Mouse (Mus musculus): ENCODE measurements at regions not wholly inside any gene's neighbourhood (a gene's known extent, or its start where the extent isn't known, plus 50 kb on each side); places are given as distances from the start of the nearest gene placed in this dataset.

DNA sequence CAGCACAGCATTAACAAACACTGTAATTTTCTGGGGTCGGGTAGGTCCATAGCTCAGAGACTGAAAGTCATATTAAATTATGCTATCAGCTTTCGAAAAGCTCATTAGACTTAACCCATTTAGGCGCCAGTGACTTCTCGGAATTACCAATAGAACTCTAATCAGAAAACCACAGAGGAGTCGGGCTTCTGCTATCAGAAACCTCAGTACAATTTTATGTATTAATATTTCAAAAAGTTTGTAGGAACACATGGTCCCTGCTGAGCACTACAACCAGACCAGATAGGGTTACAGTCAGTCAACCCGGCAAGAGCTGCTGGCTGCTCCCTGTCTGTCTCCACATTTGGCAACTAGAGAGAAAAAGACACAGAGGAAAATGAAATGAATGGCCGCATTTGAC is 647.3 kb upstream of the Pabpc4l start:
- no peak overlapping the region for H3K27ac ChIP-seq
- H3K4me1 ChIP-seq, result no peaks in the 10 kb centered on the region
- no peak for ATAC-seq (ENCODE audit: low FRiP score)
- no peaks in the 10 kb centered on the region for H3K9me3 ChIP-seq
- 87% methylated on average over 7 of the region's 7 CpGs for WGBS
- no peak overlapping the region for H3K4me2 ChIP-seq
- no peak overlapping the region for H3K4me3 ChIP-seq (replicated peaks)
- H3K9ac ChIP-seq, result no peak overlapping the region
- H3K27me3 ChIP-seq, result no peaks in the 10 kb centered on the region
- H3K36me3 ChIP-seq (replicated peaks), result no peaks in the 10 kb centered on the region

DNA sequence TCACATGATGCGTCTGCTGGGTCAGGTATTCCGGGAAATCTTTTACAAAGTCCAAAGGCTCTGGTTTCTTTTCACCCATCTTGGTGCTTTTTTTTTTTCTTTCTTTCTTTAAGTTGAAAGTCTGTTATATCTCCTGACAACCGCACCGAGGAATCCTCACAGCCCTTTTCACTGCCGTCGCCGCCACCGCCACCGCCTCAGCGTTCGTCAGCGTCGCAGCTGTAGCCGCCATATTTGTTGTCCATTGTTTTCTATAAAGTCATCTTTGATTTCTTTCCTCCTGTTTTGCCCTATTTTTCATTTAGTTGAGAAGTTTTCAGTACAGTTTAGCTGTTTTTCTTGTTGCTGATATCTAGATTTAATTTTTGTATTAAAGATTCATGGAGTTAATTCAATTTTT is 603.5 kb upstream of the Pabpc4l start:
- H3K4me3 ChIP-seq (replicated peaks), result no peak overlapping the region
- H3K4me2 ChIP-seq, result no peak overlapping the region
- ATAC-seq (ENCODE audit: low FRiP score), result no peak
- WGBS, result 92% methylated on average over 14 of the region's 14 CpGs
- no peaks in the 10 kb centered on the region for H3K27me3 ChIP-seq
- H3K9ac ChIP-seq, result no peak overlapping the region
- H3K4me1 ChIP-seq, result no peaks in the 10 kb centered on the region
- no peaks in the 10 kb centered on the region for H3K36me3 ChIP-seq (replicated peaks)
- H3K9me3 ChIP-seq, result no peaks in the 10 kb centered on the region
- H3K27ac ChIP-seq, result no peak overlapping the region

GRCm38 (mm10) chr3:47025738-47026137 is 577.7 kb upstream of the Pabpc4l start:
- no peaks in the 10 kb centered on the region for H3K9me3 ChIP-seq
- H3K4me2 ChIP-seq, result no peak overlapping the region
- ATAC-seq (ENCODE audit: low FRiP score), result no peak
- no peaks in the 10 kb centered on the region for H3K36me3 ChIP-seq (replicated peaks)
- H3K27ac ChIP-seq, result no peak overlapping the region
- H3K4me1 ChIP-seq, result no peaks in the 10 kb centered on the region
- H3K9ac ChIP-seq, result no peak overlapping the region
- H3K27me3 ChIP-seq, result no peaks in the 10 kb centered on the region
- 85% methylated on average over 6 of the region's 6 CpGs for WGBS
- no peak overlapping the region for H3K4me3 ChIP-seq (replicated peaks)

DNA sequence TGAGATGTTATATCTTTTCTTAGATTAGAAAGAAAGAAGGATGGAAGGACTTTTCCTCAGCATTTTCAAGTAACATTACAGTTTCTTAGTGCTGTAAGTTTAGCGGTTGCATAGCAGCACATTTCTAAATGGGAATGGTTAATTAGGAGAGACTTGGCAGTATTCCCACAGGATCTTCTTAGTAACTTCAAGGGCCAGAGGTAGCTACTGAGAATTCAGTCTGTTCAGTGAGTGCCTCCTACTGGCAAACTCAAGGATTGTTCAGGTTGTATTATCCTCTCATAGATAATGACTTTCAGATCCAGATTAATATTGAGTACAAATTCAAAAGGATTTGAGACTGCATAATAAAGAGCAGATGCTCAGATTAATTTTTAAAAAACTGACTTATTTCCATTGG is 571.3 kb upstream of the Pabpc4l start:
- Histone ChIP-seq H3K36me3 (replicated peaks) (no peaks in the 10 kb centered on the region), H3K27me3 (no peaks in the 10 kb centered on the region), H3K27ac (no peak overlapping the region), H3K9me3 (peaks cover 10% of the 10 kb centered on the region; the same call in 1 of the 2 replicates), H3K9ac (no peak overlapping the region), H3K4me3 (replicated peaks) (no peak overlapping the region), H3K4me1 (no peaks in the 10 kb centered on the region), H3K4me2 (no peak overlapping the region)
- ATAC-seq (ENCODE audit: low FRiP score), result no peak
- WGBS, result 44% methylated on average over 1 of the region's 1 CpGs

GRCm38 (mm10) chr3:47018565-47018964 is 570.5 kb upstream of the Pabpc4l start:
- no peak overlapping the region for H3K27ac ChIP-seq
- no peaks in the 10 kb centered on the region for H3K4me1 ChIP-seq
- no peak for ATAC-seq (ENCODE audit: low FRiP score)
- H3K9ac ChIP-seq, result no peak overlapping the region
- no peak overlapping the region for H3K4me2 ChIP-seq
- no peak overlapping the region for H3K4me3 ChIP-seq (replicated peaks)
- H3K36me3 ChIP-seq (replicated peaks), result no peaks in the 10 kb centered on the region
- peaks cover 10% of the 10 kb centered on the region; the same call in 1 of the 2 replicates for H3K9me3 ChIP-seq
- WGBS, result 95% methylated on average over 7 of the region's 7 CpGs
- H3K27me3 ChIP-seq, result no peaks in the 10 kb centered on the region

GRCm38 (mm10) chr3:47010459-47010858 is 562.4 kb upstream of the Pabpc4l start:
- no peak overlapping the region for H3K4me3 ChIP-seq (replicated peaks)
- WGBS, result 20% methylated on average over 1 of the region's 1 CpGs
- no peaks in the 10 kb centered on the region for H3K27me3 ChIP-seq
- H3K4me2 ChIP-seq, result no peak overlapping the region
- H3K4me1 ChIP-seq, result no peaks in the 10 kb centered on the region; the same call in 1 of the 2 replicates
- ATAC-seq (ENCODE audit: low FRiP score), result no peak
- no peak overlapping the region for H3K27ac ChIP-seq
- H3K9me3 ChIP-seq, result no peaks in the 10 kb centered on the region
- H3K9ac ChIP-seq, result no peak overlapping the region
- H3K36me3 ChIP-seq (replicated peaks), result no peaks in the 10 kb centered on the region

DNA sequence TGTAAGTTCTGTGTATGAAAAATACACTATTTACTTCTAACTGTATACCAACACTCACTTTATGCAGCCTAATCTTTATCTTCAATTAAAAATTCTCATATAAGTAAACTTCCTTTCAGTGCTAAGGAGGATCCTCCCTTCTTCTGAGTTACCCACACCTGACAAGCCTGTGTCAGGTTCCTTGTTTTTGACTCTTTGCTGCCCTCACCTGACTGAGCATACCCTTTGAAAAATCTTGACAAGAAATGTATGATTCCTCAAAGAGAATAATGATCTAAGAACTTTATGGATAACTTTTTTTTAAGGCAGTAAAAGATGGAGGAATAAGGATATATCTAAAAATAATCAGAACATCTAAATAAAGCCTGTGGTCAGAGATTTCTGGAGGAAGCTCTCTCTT is 550.9 kb upstream of the Pabpc4l start:
- no peaks in the 10 kb centered on the region for H3K9me3 ChIP-seq

GRCm38 (mm10) chr3:46970744-46971143 is 522.7 kb upstream of the Pabpc4l start:
- H3K4me3 ChIP-seq (replicated peaks), result no peak overlapping the region
- 87% methylated on average over 4 of the region's 4 CpGs for WGBS

More for the DNA sequence above, 550.9 kb upstream of the Pabpc4l start:
- no peak overlapping the region for H3K4me2 ChIP-seq
- H3K27me3 ChIP-seq, result no peaks in the 10 kb centered on the region
- ATAC-seq (ENCODE audit: low FRiP score), result no peak
- H3K9ac ChIP-seq, result no peak overlapping the region
- no peaks in the 10 kb centered on the region for H3K36me3 ChIP-seq (replicated peaks)
- no peak overlapping the region for H3K27ac ChIP-seq
- no peaks in the 10 kb centered on the region for H3K4me1 ChIP-seq
- no peak overlapping the region for H3K4me3 ChIP-seq (replicated peaks)

GRCm38 (mm10) chr3:46970000-46970399 is 522.0 kb upstream of the Pabpc4l start:
- Histone ChIP-seq H3K4me3 (replicated peaks) (no peak overlapping the region), H3K27me3 (no peaks in the 10 kb centered on the region), H3K9ac (no peak overlapping the region), H3K27ac (no peak overlapping the region), H3K4me1 (no peaks in the 10 kb centered on the region), H3K4me2 (no peak overlapping the region), H3K9me3 (no peaks in the 10 kb centered on the region), H3K36me3 (replicated peaks) (no peaks in the 10 kb centered on the region)
- 93% methylated on average over 1 of the region's 1 CpGs for WGBS
- no peak for ATAC-seq (ENCODE audit: low FRiP score)

More at GRCm38 (mm10) chr3:46970744-46971143, 522.7 kb upstream of the Pabpc4l start:
- H3K4me1 ChIP-seq, result no peaks in the 10 kb centered on the region
- no peak overlapping the region for H3K4me2 ChIP-seq
- no peak for ATAC-seq (ENCODE audit: low FRiP score)
- no peaks in the 10 kb centered on the region for H3K36me3 ChIP-seq (replicated peaks)
- no peaks in the 10 kb centered on the region for H3K27me3 ChIP-seq
- no peak overlapping the region for H3K27ac ChIP-seq
- H3K9ac ChIP-seq, result no peak overlapping the region
- no peaks in the 10 kb centered on the region for H3K9me3 ChIP-seq

- no peak overlapping the region for H3K4me2 ChIP-seq
- H3K4me1 ChIP-seq, result no peaks in the 10 kb centered on the region
- no peak overlapping the region for H3K4me3 ChIP-seq (replicated peaks)
- no peaks in the 10 kb centered on the region for H3K36me3 ChIP-seq (replicated peaks)
- whole genome bisulfite sequencing, result 85% methylated on average over 2 of the region's 2 CpGs
- H3K9ac ChIP-seq, result no peak overlapping the region
- no peaks in the 10 kb centered on the region for H3K9me3 ChIP-seq
- H3K27me3 ChIP-seq, result no peaks in the 10 kb centered on the region
- no peak overlapping the region for H3K27ac ChIP-seq
- ATAC-seq (ENCODE audit: low FRiP score), result no peak
These were observed 503.4 kb upstream of the Pabpc4l start for GRCm38 (mm10) chr3:46951391-46951790.

DNA sequence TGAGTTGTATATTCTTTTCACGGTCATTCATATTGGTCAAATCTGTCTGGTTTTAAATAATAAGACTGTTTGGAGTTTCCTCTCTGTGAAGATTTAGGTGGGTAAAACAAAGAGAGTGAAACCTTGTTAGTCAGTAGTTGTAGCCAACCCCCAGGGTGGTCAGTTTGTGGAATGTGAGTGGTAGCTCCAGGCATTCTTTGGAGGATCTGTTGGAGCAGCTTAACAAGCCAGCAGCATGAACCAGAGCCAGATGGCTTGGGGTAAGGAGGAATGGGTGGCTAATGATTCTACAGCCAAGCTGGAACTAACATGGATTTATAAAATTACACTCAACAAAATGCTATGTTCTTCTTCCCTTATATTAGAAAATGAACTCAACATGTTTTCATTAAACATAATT is 489.7 kb upstream of the Pabpc4l start:
- Histone ChIP-seq H3K9ac (no peak overlapping the region), H3K4me3 (replicated peaks) (no peak overlapping the region), H3K4me2 (no peak overlapping the region), H3K4me1 (no peaks in the 10 kb centered on the region), H3K36me3 (replicated peaks) (no peaks in the 10 kb centered on the region), H3K27me3 (no peaks in the 10 kb centered on the region), H3K27ac (no peak overlapping the region), H3K9me3 (no peaks in the 10 kb centered on the region)
- 94% methylated on average over 1 of the region's 1 CpGs for WGBS
- ATAC-seq (ENCODE audit: low FRiP score), result no peak

DNA sequence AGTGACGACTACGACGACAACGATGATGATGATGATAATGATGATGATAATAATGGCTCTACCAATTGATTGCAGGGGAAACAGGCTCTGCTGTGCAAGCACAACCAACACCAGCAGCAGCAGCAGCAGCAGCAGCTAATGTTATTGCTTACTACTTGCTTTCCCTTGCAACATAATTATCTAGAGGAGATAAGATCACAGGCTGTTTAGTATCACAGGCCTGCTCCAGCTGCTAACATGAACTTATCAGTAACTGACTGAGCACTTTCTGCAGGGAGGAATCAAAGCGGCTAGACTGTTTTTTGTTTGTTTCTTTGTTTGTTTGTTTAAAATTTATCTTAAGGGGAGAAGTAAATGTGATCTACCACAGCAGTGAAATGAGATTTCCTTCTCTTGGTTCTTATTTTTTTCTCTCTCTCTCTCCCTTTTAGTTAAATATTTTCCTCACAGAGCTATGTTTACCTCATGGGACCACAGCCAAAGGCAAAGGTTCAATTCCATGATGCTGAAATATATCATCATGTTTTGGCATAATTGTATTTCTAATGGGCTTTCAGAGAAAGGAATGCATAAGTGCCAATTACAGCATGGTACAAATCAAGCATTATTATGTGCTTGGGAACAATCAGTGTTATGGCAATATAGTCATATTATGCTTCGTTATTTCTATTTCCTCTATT is 443.2 kb upstream of the Pabpc4l start:
- WGBS, result 81% methylated on average over 6 of the region's 6 CpGs
- Histone ChIP-seq H3K27me3 (no peaks in the 10 kb centered on the region), H3K4me2 (no peak overlapping the region), H3K4me3 (replicated peaks) (no peak overlapping the region), H3K9ac (no peak overlapping the region), H3K36me3 (replicated peaks) (no peaks in the 10 kb centered on the region), H3K9me3 (no peaks in the 10 kb centered on the region), H3K27ac (no peak overlapping the region), H3K4me1 (no peaks in the 10 kb centered on the region)
- ATAC-seq (ENCODE audit: low FRiP score), result no peak

DNA sequence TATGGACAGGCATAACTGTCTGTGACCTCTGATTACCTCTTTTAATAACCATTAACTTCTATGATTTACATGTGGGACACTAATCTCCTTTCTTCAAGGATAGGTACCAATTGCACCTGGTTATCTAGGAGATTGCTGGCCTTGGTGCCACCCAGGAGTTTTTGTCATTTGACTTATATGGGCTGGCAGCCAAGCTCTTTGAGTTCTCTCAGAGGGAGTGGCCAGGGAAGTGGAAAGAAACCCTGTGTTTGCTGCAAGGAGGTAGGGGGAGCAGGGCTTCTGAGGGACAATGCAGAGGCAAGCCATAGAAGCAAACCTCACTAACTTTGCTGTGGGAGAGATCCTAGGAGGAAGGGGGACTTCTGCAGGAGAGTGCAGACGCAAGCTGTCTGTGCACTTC is 427.8 kb upstream of the Pabpc4l start:
- Histone ChIP-seq H3K9ac (no peak overlapping the region), H3K27ac (no peak overlapping the region), H3K27me3 (no peaks in the 10 kb centered on the region), H3K4me3 (replicated peaks) (no peak overlapping the region), H3K9me3 (no peaks in the 10 kb centered on the region), H3K4me1 (no peaks in the 10 kb centered on the region), H3K36me3 (replicated peaks) (no peaks in the 10 kb centered on the region), H3K4me2 (no peak overlapping the region)
- no peak for ATAC-seq (ENCODE audit: low FRiP score)
- 85% methylated on average over 1 of the region's 1 CpGs for WGBS

Measured in forebrain, embryonic 12.5 days (tissue).